ENCODE assay signal across 15 mouse cellular contexts in genomic region chr10:22362466-22362865, GRCm38 (mm10). TPM values are rescaled to one million over a fixed set of nuclear protein-coding genes. Genes with fewer than 3 reads are reported as not detected.
"Had no signal": no experiment of that assay in that cellular context is flagged by ENCODE, and none has a peak within 500 bp of the region (broad histone marks: within the 10 kb centered on the region; RNA-seq: fewer than 3 reads in every experiment).

No protein-coding gene starts in this region.

RNA-seq across cellular contexts. Expression of gene Raet1d, which starts 2.1 kb away (rescaled TPM):
- total RNA-seq: gastrocnemius, adult 18-20 months; gastrocnemius, adult 8-10 months; gastrocnemius, postnatal 14 days; gastrocnemius, postnatal 36 days; heart, adult 18-20 months; heart, adult 8-10 months; heart, postnatal 36 days; layer of hippocampus, adult 2 months; layer of hippocampus, postnatal 10 days; layer of hippocampus, postnatal 25 days; left cerebral cortex, adult 2 months; left cerebral cortex, postnatal 14 days; left cerebral cortex, postnatal 36 days had no signal
- polyA plus RNA-seq: inflammation-experienced regulatory T-cells, adult 6 months; kidney, adult 2 months had no signal
